15 mouse cellular contexts compared by ENCODE assay signal in the genomic region with DNA sequence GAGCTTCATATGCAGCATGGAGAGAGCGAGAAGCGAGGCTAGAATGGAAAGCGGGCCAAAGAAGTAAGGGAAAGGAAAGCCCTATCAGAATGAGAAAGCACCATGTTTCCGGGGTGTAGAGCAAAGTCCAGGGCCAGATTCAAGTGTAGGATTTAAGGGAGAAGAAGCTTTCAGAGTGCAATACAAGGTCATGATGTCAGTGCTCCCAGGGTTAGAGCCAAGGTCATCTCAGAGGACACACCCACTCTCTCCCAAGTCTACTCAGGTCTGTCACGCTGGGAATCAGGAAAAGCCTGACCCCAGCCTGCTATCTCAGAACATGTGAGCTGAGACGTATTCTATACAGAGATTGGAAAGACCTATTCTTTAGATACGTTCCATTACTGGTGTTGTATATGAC. TPM values are rescaled to one million over a fixed set of nuclear protein-coding genes. Genes with fewer than 3 reads are reported as not detected.
A peak's percentile ranks its signal among the peaks of the same experiment; 100 is the strongest.
DNase-seq lines count a peak whose midpoint lies in the region.
"Had no signal": no experiment of that assay in that cellular context is flagged by ENCODE, and none has a peak within 500 bp of the region (broad histone marks: within the 10 kb centered on the region; RNA-seq: fewer than 3 reads in every experiment).

No protein-coding gene starts in this region.

- peak; percentile 11 for DNase-seq in adrenal gland, adult 2 months
- DNase-seq in adrenal gland, adult (ENCODE audit: inconsistent age in 2 of 2, low spot score in 1 of 2), result no peak
- DNase-seq in ES-CJ7 (ENCODE audit: low read depth, low spot score) (peak; percentile 57), ZHBTc4 (ENCODE audit: low read depth, low spot score) (peak; percentile 51)
- no peak for DNase-seq in left cerebral cortex, adult 18-20 months (ENCODE audit: low spot score in 2 of 2)
- DNase-seq: adrenal gland, adult 8-10 months; adrenal gland, postnatal 14 days; adrenal gland, postnatal 36 days; B cell, adult 2 months; cerebellum, adult 11-12 months; cerebellum, adult 2 months; cerebellum, adult 9-10 months; cerebellum, postnatal 10 days; cerebellum, postnatal 25 days; forebrain, postnatal 0 days had no signal

RNA-seq across cellular contexts. Expression of a gene that starts 18.9 kb away (rescaled TPM):
- total RNA-seq in adrenal gland, adult 2 months (2021), result 10 to 100 TPM; 26.7 to 33.3 TPM
- 13.7 and 14.6 TPM in 2 replicates for polyA plus RNA-seq in adrenal gland, adult 2 months (2012; rRNA removed)
- 10 to 100 TPM; 37.6 to 38.6 TPM for total RNA-seq in left cerebral cortex, adult 18-20 months (2021)

RNA-seq across cellular contexts. Expression of a gene that starts 19.5 kb away (rescaled TPM):
- total RNA-seq in adrenal gland, adult 2 months (2021), result 10 to 100 TPM in 1 of 2 experiments, 1 to 10 TPM in 1; 5.6 to 10.2 TPM
- 1.4 and 1.7 TPM in 2 replicates for polyA plus RNA-seq in adrenal gland, adult 2 months (2012; rRNA removed)
- 100 to 1,000 TPM; 232 to 242 TPM for total RNA-seq in left cerebral cortex, adult 18-20 months (2021)

Comparison
In these comparisons a context has a peak if more than half of its experiments do, and no peak if none do; other contexts are left out.
1. DNase-seq: peak in adrenal gland, adult 2 months (single experiment), ES-CJ7 (single experiment) and ZHBTc4 (single experiment); none in adrenal gland, adult (0 of 2) and left cerebral cortex, adult 18-20 months (0 of 2).
2. RNA of a gene that starts 19.5 kb away (total RNA-seq): 232 to 242 TPM in left cerebral cortex, adult 18-20 months; 5.6 to 10.2 TPM in adrenal gland, adult 2 months; every median in the first group is over 10 times any median in the second.